Mouse (Mus musculus) bone marrow, adult 2 months (tissue): ENCODE results near the gene Ruvbl2. TPM values are rescaled to one million over a fixed set of nuclear protein-coding genes. Genes with fewer than 3 reads are reported as not detected.

Experiments used
- H3K27ac ChIP-seq: fragments of 200-500 bp; 2 replicates; pipeline ENCODE4 v1.5.1; 2012; ENCODE audit warnings: low read depth, mild to moderate bottlenecking, control low read depth, inconsistent platforms, low read length; ENCODE audit not compliant: control insufficient read depth, poor library complexity, insufficient read depth
- H3K4me1 ChIP-seq: fragments of 200-500 bp; 2 replicates; pipeline ENCODE4 v1.6.1; 2011; ENCODE audit warnings: low read length; ENCODE audit not compliant: control insufficient read depth, insufficient read depth
- H3K4me3 ChIP-seq: fragments of 200-500 bp; replicated peaks from 2 replicates; pipeline ENCODE3; 2011; ENCODE audit warnings: mild to moderate bottlenecking, low read depth, low read length, control low read depth; ENCODE audit not compliant: control insufficient read depth
- CTCF ChIP-seq: fragments of 200-500 bp; IDR thresholded peaks from 2 replicates; pipeline ENCODE4 v1.5.1; 2011; ENCODE audit warnings: low read length, control low read depth; ENCODE audit not compliant: control insufficient read depth, insufficient read depth
- POLR2A ChIP-seq: fragments of 200-500 bp; IDR thresholded peaks from 2 replicates; pipeline ENCODE4 v1.6.1; 2011; ENCODE audit warnings: low read depth, mild to moderate bottlenecking, control low read depth, low read length, borderline replicate concordance; ENCODE audit not compliant: control insufficient read depth
- WGBS: fragments of 180-500 bp; shearing (Covaris S2); methylation state at CpG from one replicate; pipeline ENCODE4 v1.1.7; 2018; 5-methylcytosine and 5-hydroxymethylcytosine counted together
- polyA plus RNA-seq: library from polyadenylated mRNA; stranded (reverse); fragments of >200 nt; gene quantifications from 2 replicates; pipeline ENCODE4 v1.2.4, GENCODE M21; 2011; ENCODE audit warnings: low replicate concordance; ENCODE audit not compliant: missing spikeins, insufficient read depth, insufficient read length

Gene Ruvbl2
- polyA plus RNA-seq, 1 experiment = 61.4 TPM

DNA sequence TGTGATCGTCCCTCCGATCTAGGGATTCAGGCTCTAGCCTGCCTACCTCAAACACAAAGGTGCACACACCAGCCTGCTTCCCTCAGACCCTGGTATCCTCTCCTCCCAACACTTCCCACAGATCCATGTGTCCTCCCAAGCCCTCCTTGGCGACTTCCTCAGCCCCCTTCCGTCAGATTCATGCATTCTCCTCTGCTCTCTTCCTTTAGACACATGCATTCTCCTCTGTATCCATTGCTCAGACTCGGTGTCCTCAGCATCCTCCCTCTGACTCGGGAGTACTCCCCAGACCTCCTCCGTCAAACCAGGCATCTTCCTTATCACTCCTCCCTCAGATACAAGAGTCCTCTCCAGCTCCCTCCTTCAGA lies 4.1 kb downstream of the Ruvbl2 start:
- H3K4me3 ChIP-seq = peak overlapping the region; percentile 73
- 2% methylated on average over 7 of the region's 7 CpGs for WGBS
- peak overlapping the region; percentile 45 for H3K27ac ChIP-seq
- peaks cover 8% of the 10 kb centered on the region; the same call in 1 of the 2 replicates for H3K4me1 ChIP-seq
- no peak for TF ChIP-seq CTCF
- no peak for TF ChIP-seq POLR2A

DNA sequence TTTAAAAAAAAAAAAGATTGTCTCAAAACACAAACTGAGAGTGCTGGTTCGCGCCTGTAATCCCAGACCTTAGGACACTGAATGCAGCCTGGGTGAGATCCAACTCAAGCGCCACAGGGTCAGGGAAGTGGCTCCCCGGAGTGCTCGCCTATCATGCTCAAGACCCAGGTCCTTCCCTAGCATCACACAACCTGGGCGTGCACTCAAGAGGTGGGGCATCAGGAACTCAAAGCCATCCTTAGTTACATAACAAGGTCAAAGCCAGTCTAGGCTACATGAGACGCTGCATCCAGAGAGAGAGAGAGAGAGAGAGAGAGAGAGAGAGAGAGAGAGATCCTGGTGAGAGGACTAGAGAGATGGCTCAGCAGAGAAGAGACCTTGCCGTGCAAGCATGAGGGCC lies 11.3 kb downstream of the Ruvbl2 start:
- 88% methylated on average over 8 of the region's 8 CpGs for WGBS
- Histone ChIP-seq H3K4me3 (no peak overlapping the region), H3K4me1 (no peaks in the 10 kb centered on the region), H3K27ac (no peak overlapping the region)
- no peak for TF ChIP-seq CTCF
- TF ChIP-seq POLR2A = no peak

DNA sequence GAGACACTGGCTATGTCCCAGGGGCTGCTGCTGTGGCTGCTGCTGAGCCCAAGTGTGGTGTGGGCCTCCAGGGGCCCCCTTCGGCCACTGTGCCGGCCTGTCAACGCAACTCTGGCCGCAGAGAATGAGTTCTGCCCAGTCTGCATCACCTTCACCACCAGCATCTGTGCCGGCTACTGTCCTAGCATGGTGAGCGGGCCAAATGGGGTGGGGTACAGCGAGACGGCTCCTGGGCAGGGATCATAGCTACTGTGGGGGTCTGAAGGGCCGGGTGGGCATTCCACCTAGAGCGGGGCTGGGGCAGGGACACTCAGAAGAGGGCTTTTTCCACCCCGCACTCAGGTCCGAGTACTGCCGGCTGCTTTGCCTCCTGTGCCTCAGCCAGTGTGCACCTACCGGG lies 16.7 kb downstream of the Ruvbl2 start:
- Histone ChIP-seq H3K4me3 (no peak overlapping the region), H3K4me1 (no peaks in the 10 kb centered on the region), H3K27ac (no peak overlapping the region)
- TF ChIP-seq CTCF = no peak
- no peak for TF ChIP-seq POLR2A
- WGBS = 92% methylated on average over 14 of the region's 14 CpGs

DNA sequence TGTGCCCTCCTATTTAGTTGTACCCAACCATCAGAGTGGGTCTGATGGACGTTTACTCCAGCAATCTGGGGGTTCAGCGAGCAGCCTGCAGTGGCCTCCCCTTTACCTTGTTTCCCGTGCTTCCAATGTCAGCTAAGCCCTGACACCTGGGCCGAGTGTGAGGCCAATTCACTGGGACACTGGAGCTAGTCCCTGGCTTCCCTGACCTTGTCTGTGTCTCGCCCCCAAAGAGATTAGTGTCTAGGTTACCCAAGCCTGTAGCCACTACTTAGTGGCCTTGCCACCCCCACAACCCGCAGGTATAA lies 17.3 kb downstream of the Ruvbl2 start, which contains the start of gene Lhb:
Gene Lhb, plus strand, starts transcription at position 206 of the 305 bp plus-strand sequence.
- 79% methylated on average over 6 of the region's 6 CpGs for WGBS
- Histone ChIP-seq H3K4me3 (no peak within 1 kb of the TSS), H3K4me1 (no peaks in the 10 kb centered on the region), H3K27ac (no peak within 1 kb of the TSS)
- no peak for TF ChIP-seq CTCF
- no peak for TF ChIP-seq POLR2A

DNA sequence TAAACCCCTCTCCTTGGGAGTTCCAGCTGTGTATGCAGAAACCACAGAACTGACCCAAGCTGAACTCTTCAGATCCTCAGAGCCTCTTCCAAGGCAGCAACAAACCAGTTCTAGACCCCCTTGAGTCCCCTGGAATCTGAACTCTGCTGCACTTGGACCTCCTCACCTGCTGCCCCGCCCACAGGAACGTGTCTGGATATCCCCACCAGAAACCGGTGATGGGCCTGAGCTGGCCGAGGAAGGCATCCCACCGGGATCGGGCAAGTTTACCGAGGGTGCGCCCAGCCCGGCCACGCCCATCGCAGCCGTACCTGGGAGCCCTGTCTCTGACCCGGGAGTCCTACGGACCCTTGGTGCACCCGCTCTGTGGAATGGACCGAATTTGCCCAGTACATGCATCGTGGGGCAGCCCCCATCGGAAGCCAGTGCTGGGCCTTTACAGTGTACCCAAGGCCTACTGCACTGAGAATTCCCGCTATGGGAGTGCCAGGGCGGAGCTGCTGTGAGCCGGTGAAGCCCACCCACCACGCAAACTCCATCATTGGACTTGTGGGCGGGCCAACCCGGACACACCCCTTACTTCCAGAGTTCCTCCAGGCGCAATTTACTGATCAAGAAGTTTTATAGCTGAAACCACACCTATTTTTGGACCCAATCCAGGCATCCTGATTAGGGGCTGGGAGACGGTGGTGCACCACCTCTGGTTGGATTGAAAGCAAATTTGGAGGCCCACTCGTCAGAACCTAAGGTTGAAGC lies 17.9 kb downstream of the Ruvbl2 start:
- H3K4me3 ChIP-seq = no peak overlapping the region
- 45% methylated on average over 27 of the region's 27 CpGs for WGBS
- TF ChIP-seq CTCF (no peak), POLR2A (no peak)
- no peaks in the 10 kb centered on the region for H3K4me1 ChIP-seq
- H3K27ac ChIP-seq = no peak overlapping the region

DNA sequence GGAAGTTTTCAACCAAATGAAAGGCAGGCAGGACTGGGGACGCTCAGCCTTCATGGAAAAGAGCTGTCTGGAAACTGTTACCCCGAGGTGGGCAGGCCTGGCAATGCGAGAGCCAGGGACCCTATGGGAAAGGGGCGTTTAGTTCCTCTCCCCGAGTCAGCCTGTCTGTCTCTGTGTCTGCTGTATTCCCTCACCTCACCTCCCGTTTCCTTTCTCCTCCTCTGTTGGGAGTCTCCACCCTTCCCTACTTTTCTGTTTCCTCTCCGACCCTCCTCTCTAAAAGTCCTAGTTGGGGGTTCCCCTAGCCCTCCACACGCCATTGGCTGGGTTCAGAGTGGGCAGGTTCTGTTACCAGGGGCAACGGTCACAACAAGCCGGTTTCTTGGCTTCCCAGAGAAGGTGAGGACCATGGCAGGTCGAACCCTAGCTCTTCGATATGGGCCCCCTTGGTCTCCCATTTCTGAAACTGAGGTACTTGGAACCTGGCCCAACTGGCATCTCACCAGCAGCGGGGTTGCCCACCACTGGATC lies 19.9 kb downstream of the Ruvbl2 start:
- Histone ChIP-seq H3K4me1 (no peaks in the 10 kb centered on the region), H3K4me3 (no peak overlapping the region), H3K27ac (no peak overlapping the region)
- 14% methylated on average over 13 of the region's 13 CpGs for WGBS
- no peak for TF ChIP-seq POLR2A
- TF ChIP-seq CTCF = no peak

DNA sequence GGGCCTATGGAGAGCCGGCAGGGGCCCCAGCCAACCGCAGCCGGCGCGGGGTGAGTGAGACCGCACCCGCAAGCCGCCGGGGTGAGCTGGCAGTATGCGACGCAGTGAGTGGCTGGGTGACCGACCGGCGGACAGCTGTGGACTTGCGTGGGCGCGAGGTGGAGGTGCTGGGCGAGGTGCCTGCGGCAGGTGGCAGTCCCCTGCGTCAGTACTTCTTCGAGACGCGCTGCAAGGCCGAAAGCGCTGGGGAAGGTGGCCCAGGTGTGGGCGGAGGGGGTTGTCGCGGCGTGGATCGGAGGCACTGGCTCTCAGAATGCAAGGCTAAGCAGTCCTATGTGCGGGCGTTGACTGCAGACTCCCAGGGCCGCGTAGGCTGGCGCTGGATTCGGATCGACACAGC lies 22.3 kb downstream of the Ruvbl2 start:
- no peaks in the 10 kb centered on the region for H3K4me1 ChIP-seq
- no peak overlapping the region; the same call in 1 of the 2 replicates for H3K27ac ChIP-seq
- WGBS = 6% methylated on average over 37 of the region's 37 CpGs
- no peak overlapping the region for H3K4me3 ChIP-seq
- TF ChIP-seq POLR2A (no peak), CTCF (no peak)

DNA sequence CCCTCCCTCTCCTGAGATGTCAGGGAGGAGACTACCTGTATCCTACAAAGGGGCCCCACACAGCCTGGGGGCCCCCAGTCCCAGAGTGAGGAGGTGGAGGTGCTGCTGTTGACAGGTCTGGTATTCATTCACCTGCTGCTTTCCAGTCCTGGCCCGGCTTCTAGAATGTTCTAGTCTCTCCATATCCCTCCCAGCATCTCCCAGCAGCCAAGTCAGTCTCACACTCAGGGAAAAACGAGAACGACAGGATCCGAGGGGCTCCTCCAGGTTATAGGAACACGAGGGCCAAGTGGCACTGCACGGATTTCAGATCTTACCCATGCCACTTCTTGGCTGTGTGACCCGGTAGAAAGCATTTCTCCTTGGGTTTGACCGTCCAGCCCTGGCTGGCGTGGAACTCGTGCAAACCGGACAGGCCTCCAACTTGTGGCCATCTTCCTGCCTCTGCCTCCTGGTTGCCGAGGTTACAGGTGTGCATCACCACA lies 23.1 kb downstream of the Ruvbl2 start:
- TF ChIP-seq CTCF (no peak), POLR2A (no peak)
- Histone ChIP-seq H3K4me1 (no peaks in the 10 kb centered on the region), H3K4me3 (no peak overlapping the region), H3K27ac (no peak overlapping the region)
- 16% methylated on average over 12 of the region's 12 CpGs for WGBS
